Mouse (Mus musculus) neural tube, embryonic 13.5 days (tissue): ENCODE measurements around the gene Nrg4. TPM values are rescaled to one million over a fixed set of nuclear protein-coding genes. Genes with fewer than 3 reads are reported as not detected.

Experiments
- ATAC-seq: fragments of 200-750 bp; cut with Nextera tagmentation; 2 replicates; pipeline ENCODE4 v1.8.0; 2017; ENCODE audit warnings: low read depth, mild to moderate bottlenecking, moderate TSS enrichment, moderate library complexity
- H3K27ac ChIP-seq: fragments of 300-500 bp; sonication (generic); replicated peaks from 2 replicates; pipeline ENCODE4 v1.5.1; 2015; ENCODE audit warnings: moderate library complexity, mild to moderate bottlenecking, inconsistent platforms
- H3K27me3 ChIP-seq: fragments of 300-500 bp; sonication (generic); 2 replicates; pipeline ENCODE4 v1.6.1; 2015; ENCODE audit warnings: mild to moderate bottlenecking, inconsistent platforms
- H3K36me3 ChIP-seq: fragments of 300-500 bp; sonication (generic); 2 replicates; pipeline ENCODE4 v1.6.1; 2015; ENCODE audit warnings: mild to moderate bottlenecking, inconsistent platforms
- H3K4me1 ChIP-seq: fragments of 300-500 bp; sonication (generic); replicated peaks from 2 replicates; pipeline ENCODE4 v1.6.1; 2015; ENCODE audit warnings: inconsistent platforms
- H3K4me2 ChIP-seq: fragments of 300-500 bp; sonication (generic); 2 replicates; pipeline ENCODE4 v1.6.1; 2015; ENCODE audit warnings: inconsistent platforms, mild to moderate bottlenecking, moderate library complexity
- H3K4me3 ChIP-seq: fragments of 300-500 bp; sonication (generic); 2 replicates; pipeline ENCODE4 v1.5.1; 2015; ENCODE audit warnings: mild to moderate bottlenecking, inconsistent platforms
- H3K9ac ChIP-seq: fragments of 300-500 bp; sonication (generic); 2 replicates; pipeline ENCODE4 v1.6.1; 2015; ENCODE audit warnings: moderate library complexity, mild to moderate bottlenecking, inconsistent platforms
- H3K9me3 ChIP-seq: fragments of 300-500 bp; sonication (generic); 2 replicates; pipeline ENCODE4 v1.6.1; 2016; ENCODE audit warnings: inconsistent platforms
- WGBS: fragments of 180-500 bp; shearing (Covaris S2); methylation state at CpG from one replicate; pipeline ENCODE4 v1.1.7; 2015; 5-methylcytosine and 5-hydroxymethylcytosine counted together
- polyA plus RNA-seq: library from polyadenylated mRNA; unstranded; fragments of >200 nt; fragmentation: Nextera tagmentation; extraction: Ambion mirVana; gene quantifications from 2 replicates; pipeline ENCODE4 v1.2.1, GENCODE M21; 2015

The Nrg4 gene
- polyA plus RNA-seq, 1 experiment from 2014 or later, result 1.1 TPM

GRCm38 (mm10) chr9:55344165-55344564, 17.5 kb upstream of the Nrg4 start:
- no peak for ATAC-seq

GRCm38 (mm10) chr9:55332949-55333348, 6.3 kb upstream of the Nrg4 start:
- 31% methylated on average over 7 of the region's 7 CpGs for WGBS
- peak overlapping the region; percentile 18 for H3K4me2 ChIP-seq
- peak overlapping the region; percentile 41; the same call in 1 of the 2 replicates for H3K9ac ChIP-seq

More at GRCm38 (mm10) chr9:55344165-55344564, 17.5 kb upstream of the Nrg4 start:
- Histone ChIP-seq H3K36me3 (no peaks in the 10 kb centered on the region), H3K9ac (no peak overlapping the region), H3K4me1 (no peaks in the 10 kb centered on the region), H3K9me3 (no peaks in the 10 kb centered on the region), H3K27ac (no peak overlapping the region), H3K27me3 (no peaks in the 10 kb centered on the region), H3K4me2 (no peak overlapping the region), H3K4me3 (no peak overlapping the region)
- WGBS, result 89% methylated on average over 7 of the region's 7 CpGs

GRCm38 (mm10) chr9:55332476-55332875, 5.8 kb upstream of the Nrg4 start:
- no peak overlapping the region; the same call in 1 of the 2 replicates for H3K9ac ChIP-seq
- H3K27me3 ChIP-seq, result peaks cover 31% of the 10 kb centered on the region
- H3K4me2 ChIP-seq, result peak overlapping the region; percentile 18
- H3K9me3 ChIP-seq, result no peaks in the 10 kb centered on the region
- 33% methylated on average over 5 of the region's 5 CpGs for WGBS
- peaks cover 22% of the 10 kb centered on the region for H3K4me1 ChIP-seq
- H3K36me3 ChIP-seq, result no peaks in the 10 kb centered on the region
- ATAC-seq, result peak; percentile 43; the same call in 1 of the 2 replicates
- H3K27ac ChIP-seq, result no peak overlapping the region
- H3K4me3 ChIP-seq, result no peak overlapping the region

More at GRCm38 (mm10) chr9:55332949-55333348, 6.3 kb upstream of the Nrg4 start:
- H3K27me3 ChIP-seq, result peaks cover 29% of the 10 kb centered on the region
- ATAC-seq, result peak; percentile 72; the same call in 1 of the 2 replicates
- peaks cover 18% of the 10 kb centered on the region for H3K4me1 ChIP-seq
- no peak overlapping the region; the same call in 1 of the 2 replicates for H3K27ac ChIP-seq
- no peaks in the 10 kb centered on the region for H3K9me3 ChIP-seq
- no peak overlapping the region for H3K4me3 ChIP-seq
- no peaks in the 10 kb centered on the region for H3K36me3 ChIP-seq

- Histone ChIP-seq H3K4me3 (no peak overlapping the region), H3K27me3 (peaks cover 43% of the 10 kb centered on the region), H3K9ac (no peak overlapping the region), H3K4me2 (no peak overlapping the region), H3K36me3 (no peaks in the 10 kb centered on the region), H3K27ac (no peak overlapping the region), H3K9me3 (no peaks in the 10 kb centered on the region), H3K4me1 (peaks cover 37% of the 10 kb centered on the region)
- no peak for ATAC-seq
- 82% methylated on average over 6 of the region's 6 CpGs for WGBS
Measured at GRCm38 (mm10) chr9:55329401-55329800, 2.8 kb upstream of the Nrg4 start.

GRCm38 (mm10) chr9:55328151-55328918, 1.7 kb upstream of the Nrg4 start:
- peaks cover 37% of the 10 kb centered on the region for H3K4me1 ChIP-seq
- no peak overlapping the region for H3K4me3 ChIP-seq
- H3K4me2 ChIP-seq, result peak overlapping the region; percentile 68
- no peak for ATAC-seq
- H3K27ac ChIP-seq, result no peak overlapping the region
- no peaks in the 10 kb centered on the region for H3K9me3 ChIP-seq
- no peak overlapping the region for H3K9ac ChIP-seq
- peaks cover 51% of the 10 kb centered on the region for H3K27me3 ChIP-seq
- WGBS, result 20% methylated on average over 14 of the region's 14 CpGs
- H3K36me3 ChIP-seq, result no peaks in the 10 kb centered on the region

- H3K27ac ChIP-seq, result peak overlapping the region; percentile 76
Measured at GRCm38 (mm10) chr9:55327234-55327615, 581 bp upstream of the Nrg4 start.

GRCm38 (mm10) chr9:55325564-55326514, 805 bp downstream of the Nrg4 start:
- peaks cover 27% of the 10 kb centered on the region for H3K4me1 ChIP-seq
- H3K9ac ChIP-seq, result peak overlapping the region; percentile 84
- H3K9me3 ChIP-seq, result no peaks in the 10 kb centered on the region
- no peak for ATAC-seq
- peak overlapping the region; percentile 76; the same call in 1 of the 2 replicates for H3K27ac ChIP-seq
- peaks cover 47% of the 10 kb centered on the region for H3K27me3 ChIP-seq
- no peaks in the 10 kb centered on the region for H3K36me3 ChIP-seq
- 17% methylated on average over 18 of the region's 18 CpGs for WGBS
- H3K4me3 ChIP-seq, result peak overlapping the region; percentile 69
- H3K4me2 ChIP-seq, result peak overlapping the region; percentile 68

More at GRCm38 (mm10) chr9:55327234-55327615, 581 bp upstream of the Nrg4 start:
- peak overlapping the region; percentile 69 for H3K4me3 ChIP-seq
- under 1% methylated on average over 13 of the region's 13 CpGs for WGBS
- H3K9ac ChIP-seq, result peak overlapping the region; percentile 84
- peak; percentile 52 for ATAC-seq
- no peaks in the 10 kb centered on the region for H3K9me3 ChIP-seq
- H3K27me3 ChIP-seq, result peaks cover 54% of the 10 kb centered on the region
- H3K4me2 ChIP-seq, result peak overlapping the region; percentile 68
- no peaks in the 10 kb centered on the region for H3K36me3 ChIP-seq
- peaks cover 27% of the 10 kb centered on the region for H3K4me1 ChIP-seq

- H3K36me3 ChIP-seq, result no peaks in the 10 kb centered on the region
- peaks cover 27% of the 10 kb centered on the region for H3K4me1 ChIP-seq
- ATAC-seq, result no peak
- WGBS, result 7% methylated on average over 1 of the region's 1 CpGs
- H3K9ac ChIP-seq, result no peak overlapping the region
- H3K9me3 ChIP-seq, result no peaks in the 10 kb centered on the region
- no peak overlapping the region for H3K27ac ChIP-seq
- peaks cover 42% of the 10 kb centered on the region for H3K27me3 ChIP-seq
- H3K4me2 ChIP-seq, result no peak overlapping the region
- no peak overlapping the region for H3K4me3 ChIP-seq
Measured at GRCm38 (mm10) chr9:55325061-55325460, 1.6 kb downstream of the Nrg4 start.

GRCm38 (mm10) chr9:55324516-55324915, 2.1 kb downstream of the Nrg4 start:
- no peak overlapping the region for H3K27ac ChIP-seq
- H3K9me3 ChIP-seq, result no peaks in the 10 kb centered on the region
- WGBS, result 56% methylated on average over 10 of the region's 10 CpGs
- peaks cover 27% of the 10 kb centered on the region for H3K4me1 ChIP-seq
- ATAC-seq, result no peak
- no peak overlapping the region for H3K4me3 ChIP-seq
- no peaks in the 10 kb centered on the region for H3K36me3 ChIP-seq
- no peak overlapping the region for H3K9ac ChIP-seq
- peaks cover 40% of the 10 kb centered on the region for H3K27me3 ChIP-seq
- no peak overlapping the region for H3K4me2 ChIP-seq

GRCm38 (mm10) chr9:55324085-55324484, 2.6 kb downstream of the Nrg4 start:
- peaks cover 27% of the 10 kb centered on the region for H3K4me1 ChIP-seq
- no peak overlapping the region for H3K9ac ChIP-seq
- peaks cover 36% of the 10 kb centered on the region for H3K27me3 ChIP-seq
- H3K27ac ChIP-seq, result no peak overlapping the region
- ATAC-seq, result no peak
- no peaks in the 10 kb centered on the region for H3K9me3 ChIP-seq
- H3K4me3 ChIP-seq, result no peak overlapping the region
- WGBS, result 58% methylated on average over 8 of the region's 8 CpGs
- H3K4me2 ChIP-seq, result no peak overlapping the region
- H3K36me3 ChIP-seq, result no peaks in the 10 kb centered on the region

GRCm38 (mm10) chr9:55322641-55323040, 4.0 kb downstream of the Nrg4 start:
- peaks cover 23% of the 10 kb centered on the region for H3K27me3 ChIP-seq
- ATAC-seq, result no peak
- H3K4me2 ChIP-seq, result no peak overlapping the region
- H3K27ac ChIP-seq, result no peak overlapping the region
- H3K9ac ChIP-seq, result no peak overlapping the region
- WGBS, result 80% methylated on average over 1 of the region's 1 CpGs
- no peaks in the 10 kb centered on the region for H3K36me3 ChIP-seq
- H3K4me1 ChIP-seq, result peaks cover 17% of the 10 kb centered on the region
- no peak overlapping the region for H3K4me3 ChIP-seq
- no peaks in the 10 kb centered on the region for H3K9me3 ChIP-seq
